In genomic region chr1:179666971-179667370, GRCm38 (mm10) we compare ENCODE assay signal across 12 mouse cellular contexts. TPM values are rescaled to one million over a fixed set of nuclear protein-coding genes. Genes with fewer than 3 reads are reported as not detected.
DNase-seq lines count a peak whose midpoint lies in the region; ATAC-seq and TF ChIP-seq lines count a peak whose summit lies in the region.
"Had no signal": no experiment of that assay in that cellular context is flagged by ENCODE, and none has a peak within 500 bp of the region (broad histone marks: within the 10 kb centered on the region; RNA-seq: fewer than 3 reads in every experiment).

No protein-coding gene starts in this region.

- ATAC-seq in lung, embryonic 15.5 days (ENCODE audit: borderline replicate concordance, extremely low read depth, low FRiP score, low TSS enrichment): no peak
- ATAC-seq in hindbrain, embryonic 13.5 days (ENCODE audit: low FRiP score): no peak
- ATAC-seq in neural tube, embryonic 12.5 days (ENCODE audit: low FRiP score, low read depth): no peak
- no peak for ATAC-seq in stomach, postnatal 0 days (ENCODE audit: low FRiP score, low TSS enrichment)

- H3K4me3 ChIP-seq in heart, embryonic 10.5 days: 0 out of 2 replicates have a peak overlapping the region, but pooled peaks have one; percentile 95
- peak overlapping the region; percentile 84; the same call in 1 of the 2 replicates for H3K4me3 ChIP-seq in lung, embryonic 15.5 days
- H3K4me3 ChIP-seq in hindbrain, embryonic 13.5 days: peak overlapping the region; percentile 83
- no peak overlapping the region for H3K4me3 ChIP-seq in neural tube, embryonic 12.5 days
- no peak overlapping the region for H3K4me3 ChIP-seq in stomach, postnatal 0 days (ENCODE audit: low read depth, low read length)

- H3K4me2 ChIP-seq in lung, embryonic 15.5 days: no peak overlapping the region
- H3K4me2 ChIP-seq in hindbrain, embryonic 13.5 days: peak overlapping the region; percentile 69
- peak overlapping the region; percentile 71 for H3K4me2 ChIP-seq in neural tube, embryonic 12.5 days (replicated peaks)
- H3K4me2 ChIP-seq in stomach, postnatal 0 days (replicated peaks; ENCODE audit: low read depth): no peak overlapping the region

- H3K27ac ChIP-seq in heart, embryonic 10.5 days: peak overlapping the region; percentile 96; the same call in 1 of the 2 replicates
- H3K27ac ChIP-seq in lung, embryonic 15.5 days: no peak overlapping the region
- no peak overlapping the region for H3K27ac ChIP-seq in hindbrain, embryonic 13.5 days
- no peak overlapping the region for H3K27ac ChIP-seq in neural tube, embryonic 12.5 days
- no peak overlapping the region for H3K27ac ChIP-seq in stomach, postnatal 0 days (replicated peaks)

- TF ChIP-seq CTCF in stomach, postnatal 0 days (IDR thresholded peaks at IDR 0.05; ENCODE audit: low read depth): no peak

- H3K4me1 ChIP-seq in heart, embryonic 10.5 days: peaks cover 14% of the 10 kb centered on the region
- peaks cover 11% of the 10 kb centered on the region for H3K4me1 ChIP-seq in lung, embryonic 15.5 days
- peaks cover 25% of the 10 kb centered on the region for H3K4me1 ChIP-seq in hindbrain, embryonic 13.5 days (replicated peaks)
- H3K4me1 ChIP-seq in neural tube, embryonic 12.5 days: peaks cover 9% of the 10 kb centered on the region
- no peaks in the 10 kb centered on the region for H3K4me1 ChIP-seq in stomach, postnatal 0 days (replicated peaks; ENCODE audit: control insufficient read depth, insufficient read depth)

- peaks cover 11% of the 10 kb centered on the region for H3K36me3 ChIP-seq in heart, embryonic 10.5 days
- H3K36me3 ChIP-seq in lung, embryonic 15.5 days: no peaks in the 10 kb centered on the region
- peaks cover 9% of the 10 kb centered on the region for H3K36me3 ChIP-seq in hindbrain, embryonic 13.5 days
- peaks cover 4% of the 10 kb centered on the region; the same call in 1 of the 2 replicates for H3K36me3 ChIP-seq in neural tube, embryonic 12.5 days
- H3K36me3 ChIP-seq in stomach, postnatal 0 days (ENCODE audit: control insufficient read depth, insufficient read depth, low read length): no peaks in the 10 kb centered on the region

- H3K27me3 ChIP-seq in heart, embryonic 10.5 days (ENCODE audit: insufficient read depth, poor library complexity, severe bottlenecking): no peaks in the 10 kb centered on the region
- H3K27me3 ChIP-seq in lung, embryonic 15.5 days: no peaks in the 10 kb centered on the region
- no peaks in the 10 kb centered on the region for H3K27me3 ChIP-seq in hindbrain, embryonic 13.5 days
- H3K27me3 ChIP-seq in neural tube, embryonic 12.5 days (replicated peaks): no peaks in the 10 kb centered on the region
- no peaks in the 10 kb centered on the region for H3K27me3 ChIP-seq in stomach, postnatal 0 days (ENCODE audit: control insufficient read depth, insufficient read depth, low read length)

- WGBS in heart, embryonic 10.5 days: 79% methylated on average over 2 of the region's 2 CpGs
- 70% methylated on average over 2 of the region's 2 CpGs for WGBS in lung, embryonic 15.5 days
- 52% methylated on average over 2 of the region's 2 CpGs for WGBS in hindbrain, embryonic 13.5 days
- 56% methylated on average over 2 of the region's 2 CpGs for WGBS in neural tube, embryonic 12.5 days
- 82% methylated on average over 2 of the region's 2 CpGs for WGBS in stomach, postnatal 0 days

- intact Hi-C loops in heart, postnatal 10 days (cut with DNase I): loop anchor here (1.0 kb wide), 1 partner anchor 20 kb away; no protein-coding TSS in a partner anchor

- no peak for TF ChIP-seq EP300 in stomach, postnatal 0 days (optimal IDR thresholded peaks at IDR 0.05)

- no peaks in the 10 kb centered on the region for H3K9me3 ChIP-seq in heart, embryonic 10.5 days
- no peaks in the 10 kb centered on the region for H3K9me3 ChIP-seq in lung, embryonic 15.5 days
- H3K9me3 ChIP-seq in hindbrain, embryonic 13.5 days: no peaks in the 10 kb centered on the region
- no peaks in the 10 kb centered on the region for H3K9me3 ChIP-seq in neural tube, embryonic 12.5 days
- no peaks in the 10 kb centered on the region for H3K9me3 ChIP-seq in stomach, postnatal 0 days (ENCODE audit: control insufficient read depth, low read length)

- DNase-seq in heart, embryonic 10.5 days (ENCODE audit: low spot score): no peak
- DNase-seq in heart, postnatal 10 days: no peak
- no peak for DNase-seq in lung, postnatal 36 days
- DNase-seq in stomach, postnatal 0 days (ENCODE audit: low spot score): no peak
- no peak for DNase-seq in cerebellum, postnatal 4 days (ENCODE audit: low spot score in 2 of 2)
- DNase-seq: cerebellum, adult 9-10 months; kidney, postnatal 36 days; liver, postnatal 0 days; thymus, adult 2 months had no signal

- H3K9ac ChIP-seq in lung, embryonic 15.5 days: no peak overlapping the region
- no peak overlapping the region; the same call in 1 of the 2 replicates for H3K9ac ChIP-seq in hindbrain, embryonic 13.5 days
- H3K9ac ChIP-seq in neural tube, embryonic 12.5 days: no peak overlapping the region
- no peak overlapping the region for H3K9ac ChIP-seq in stomach, postnatal 0 days (ENCODE audit: low read length)

RNA-seq across cellular contexts. Expression of gene Sccpdh, which starts 1.0 kb away (rescaled TPM):
- 84.4 and 91.4 TPM in 2 replicates for polyA plus RNA-seq in heart, embryonic 10.5 days (2016; fragmentation: Nextera tagmentation; extraction: Ambion mirVana)
- 10 to 100 TPM; 68.9 to 70.8 TPM for total RNA-seq in heart, postnatal 10 days (2021)
- 72.9 and 76.7 TPM in 2 replicates for polyA plus RNA-seq in lung, embryonic 15.5 days (2015; fragmentation: Nextera tagmentation; extraction: Ambion mirVana)
- 142 and 147 TPM in 2 replicates for polyA plus RNA-seq in hindbrain, embryonic 13.5 days (2015; fragmentation: Nextera tagmentation; extraction: Ambion mirVana)
- polyA plus RNA-seq in neural tube, embryonic 12.5 days (2016; fragmentation: Nextera tagmentation; extraction: Ambion mirVana): 121 and 124 TPM in 2 replicates
- polyA plus RNA-seq in stomach, postnatal 0 days (2015; fragmentation: Nextera tagmentation; extraction: Ambion mirVana): 39.0 and 41.3 TPM in 2 replicates

Comparison
In these comparisons a context has a peak if more than half of its experiments do, and no peak if none do; other contexts are left out.
1. H3K4me3 ChIP-seq: peak in heart, embryonic 10.5 days (single experiment), lung, embryonic 15.5 days (single experiment) and hindbrain, embryonic 13.5 days (single experiment); none in neural tube, embryonic 12.5 days (single experiment) and stomach, postnatal 0 days (single experiment).
2. H3K4me2 ChIP-seq: peak in hindbrain, embryonic 13.5 days (single experiment) and neural tube, embryonic 12.5 days (single experiment); none in lung, embryonic 15.5 days (single experiment) and stomach, postnatal 0 days (single experiment).